Mouse (Mus musculus): ENCODE measurements around the gene Ampd2.

The Ampd2 gene

DNA sequence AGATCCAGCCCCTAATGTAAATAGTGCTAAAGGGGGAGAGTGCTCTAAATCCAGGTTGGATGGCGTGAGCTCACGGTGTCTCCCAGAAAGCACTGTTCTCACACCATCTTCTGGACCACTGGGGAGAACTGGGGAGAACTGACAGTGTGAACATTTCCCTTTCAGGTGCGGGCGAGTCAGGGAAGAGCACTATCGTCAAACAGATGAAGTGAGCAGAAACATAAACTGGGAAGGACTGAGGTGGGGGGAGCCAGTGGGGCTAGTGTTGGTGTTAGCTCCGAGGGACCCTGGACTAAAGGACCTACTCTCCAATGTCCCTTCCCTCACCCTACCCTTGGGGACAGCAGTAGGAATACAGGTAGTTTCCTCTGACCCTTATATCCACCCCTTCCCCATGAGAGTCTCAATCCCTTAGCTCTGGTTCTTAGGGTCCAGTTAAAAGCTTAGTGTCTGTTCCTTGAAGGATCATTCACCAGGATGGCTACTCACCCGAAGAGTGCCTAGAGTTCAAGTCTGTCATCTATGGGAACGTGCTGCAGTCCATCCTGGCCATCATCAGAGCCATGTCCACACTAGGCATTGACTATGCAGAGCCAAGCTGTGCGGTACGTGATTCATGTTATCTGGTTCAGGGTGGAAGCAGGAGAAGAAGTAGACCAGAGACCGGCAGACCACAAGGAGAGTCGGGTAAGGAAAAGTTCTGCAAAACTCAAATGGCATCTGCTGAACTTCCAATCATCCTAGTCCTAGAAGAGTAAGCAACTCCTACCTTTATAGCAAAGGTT, 8.7 kb upstream of the Ampd2 start:
- DNase-seq (ENCODE audit: extremely low spot score), result no peak

- DNase-seq (ENCODE audit: extremely low spot score), result no peak
Measured at GRCm38 (mm10) chr3:108094146-108094545, 7.7 kb upstream of the Ampd2 start.

GRCm38 (mm10) chr3:108093306-108093705, 6.9 kb upstream of the Ampd2 start:
- DNase-seq (ENCODE audit: extremely low spot score), result no peak

DNA sequence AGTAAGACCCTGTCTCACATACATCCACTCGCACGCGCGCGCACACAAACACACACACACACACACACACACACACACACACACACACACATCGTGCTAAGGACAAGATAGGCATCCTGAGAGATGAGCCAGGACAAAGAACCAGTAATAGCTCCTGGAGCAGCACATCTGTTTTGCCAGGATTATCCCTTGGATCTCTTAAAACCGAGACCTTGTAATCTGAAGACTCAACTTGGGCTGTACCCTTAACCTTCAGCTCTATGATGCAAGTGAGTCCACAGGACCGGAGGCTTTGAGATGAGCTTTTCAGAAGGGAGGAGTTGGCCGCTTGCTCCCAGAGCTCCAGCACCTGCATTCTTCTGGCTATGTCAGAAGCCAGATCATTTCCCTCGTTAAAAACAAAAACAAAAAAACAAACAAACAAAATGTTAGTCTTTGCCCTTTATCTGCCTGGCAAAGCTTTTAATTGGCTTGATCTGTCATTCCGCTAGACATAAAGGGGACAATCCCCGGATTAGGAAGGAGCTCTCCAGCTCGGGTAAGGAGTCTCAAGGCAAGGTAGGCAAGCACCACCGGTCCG, 6.2 kb upstream of the Ampd2 start, which contains the start of gene Gnat2:
Gnat2 (plus strand) TSS at position 254 of the 580 bp plus-strand sequence.
- DNase-seq (ENCODE audit: extremely low spot score), result no peak

- DNase-seq (ENCODE audit: extremely low spot score), result no peak
Measured at GRCm38 (mm10) chr3:108092030-108092429, 5.6 kb upstream of the Ampd2 start.

DNA sequence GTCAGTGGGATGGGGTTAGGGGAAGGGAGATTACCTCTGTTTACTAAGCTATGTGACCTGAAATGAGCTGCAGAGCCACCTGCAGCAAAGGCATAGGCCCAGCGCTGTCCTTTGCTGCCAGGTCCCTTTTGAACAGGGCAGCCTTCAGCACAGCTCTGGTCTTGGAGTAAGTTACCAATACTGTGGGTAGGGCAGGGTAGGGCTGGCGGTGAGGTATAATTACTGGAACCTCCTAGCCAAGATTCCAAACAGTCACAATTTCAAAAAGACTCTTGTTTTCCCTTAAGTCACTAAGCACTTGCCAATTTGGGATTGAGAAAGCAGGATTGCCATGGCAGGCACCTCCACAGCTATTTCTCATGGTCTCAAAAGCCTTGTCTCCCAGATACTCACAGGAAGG, 4.1 kb upstream of the Ampd2 start:
- no peak for DNase-seq (ENCODE audit: extremely low spot score)

DNA sequence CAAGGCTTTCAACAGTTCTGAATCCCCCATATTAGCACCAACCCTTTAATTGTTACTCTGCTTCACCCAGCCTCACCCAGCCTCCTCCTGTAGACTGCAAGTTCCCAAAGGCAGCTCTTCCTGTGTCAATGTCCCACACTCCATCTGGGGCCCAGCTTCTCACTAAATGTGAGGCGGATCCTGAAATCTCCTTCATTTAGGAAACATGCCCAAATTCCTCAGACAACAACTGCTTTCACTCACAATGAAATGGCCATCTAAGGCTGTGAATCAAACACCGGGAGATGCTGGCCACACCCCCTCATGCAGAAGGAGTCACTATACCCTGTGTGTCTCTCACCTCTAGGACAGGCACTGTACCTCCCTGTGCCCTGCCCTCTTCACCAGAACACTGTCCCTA, 3.5 kb upstream of the Ampd2 start:
- DNase-seq (ENCODE audit: extremely low spot score), result no peak

GRCm38 (mm10) chr3:108088842-108089380, 2.5 kb upstream of the Ampd2 start:
- no peak for DNase-seq (ENCODE audit: extremely low spot score)

- no peak for DNase-seq (ENCODE audit: extremely low spot score)
Measured at GRCm38 (mm10) chr3:108087329-108087728, 878 bp upstream of the Ampd2 start.

GRCm38 (mm10) chr3:108085721-108086469, 556 bp downstream of the Ampd2 start:
- DNase-seq (ENCODE audit: extremely low spot score), result peak; percentile 79

GRCm38 (mm10) chr3:108085281-108085720, 1.1 kb downstream of the Ampd2 start:
- peak; percentile 87 for DNase-seq (ENCODE audit: extremely low spot score)

- DNase-seq (ENCODE audit: extremely low spot score), result no peak
Measured at GRCm38 (mm10) chr3:108084767-108085270, 1.6 kb downstream of the Ampd2 start.

GRCm38 (mm10) chr3:108083904-108084407, 2.5 kb downstream of the Ampd2 start:
- no peak for DNase-seq (ENCODE audit: extremely low spot score)

DNA sequence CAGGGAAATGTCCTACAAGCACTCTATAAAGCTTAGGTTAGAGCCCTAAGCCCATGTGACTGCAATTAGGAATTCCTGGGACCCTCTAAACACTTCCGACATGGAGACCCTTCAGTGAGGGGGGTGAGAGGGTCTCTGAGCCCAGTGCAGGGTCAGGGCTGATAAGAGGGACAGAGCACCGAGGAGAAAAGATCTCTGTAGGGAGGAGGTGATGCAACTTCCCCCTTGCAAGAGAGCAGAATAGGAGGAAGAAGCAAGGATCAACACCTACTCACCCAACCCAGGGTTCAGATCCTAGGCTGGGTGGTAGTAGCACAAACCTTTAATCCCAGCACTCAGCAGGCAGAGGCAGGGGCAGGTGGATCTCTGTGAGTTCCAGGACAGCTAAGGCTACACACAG, 3.3 kb downstream of the Ampd2 start:
- DNase-seq (ENCODE audit: extremely low spot score), result no peak

- no peak for DNase-seq (ENCODE audit: extremely low spot score)
Measured at GRCm38 (mm10) chr3:108082251-108082875, 4.1 kb downstream of the Ampd2 start.

DNA sequence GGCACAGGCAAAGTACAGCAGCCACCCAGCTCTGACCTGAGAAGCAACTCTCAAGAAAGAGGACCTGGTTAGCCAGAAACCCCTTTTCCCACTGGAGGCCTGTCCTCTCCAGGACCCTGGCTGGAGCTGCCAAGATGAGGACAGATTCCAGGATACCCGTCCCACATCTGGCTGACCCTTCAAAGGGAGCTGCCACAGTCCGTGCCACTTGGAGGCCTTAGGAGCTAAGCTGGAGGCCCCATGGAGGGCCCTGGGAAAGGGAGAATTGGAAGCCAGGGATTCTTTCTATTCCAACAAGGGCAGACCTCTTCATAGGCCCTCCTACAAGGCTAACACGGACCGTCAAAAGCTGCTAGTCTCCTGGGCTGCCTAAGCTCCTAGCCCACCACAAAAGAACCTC, 4.8 kb downstream of the Ampd2 start:
- no peak for DNase-seq (ENCODE audit: extremely low spot score)

- DNase-seq (ENCODE audit: extremely low spot score), result no peak
Measured at GRCm38 (mm10) chr3:108076836-108077235, 9.6 kb downstream of the Ampd2 start.

DNA sequence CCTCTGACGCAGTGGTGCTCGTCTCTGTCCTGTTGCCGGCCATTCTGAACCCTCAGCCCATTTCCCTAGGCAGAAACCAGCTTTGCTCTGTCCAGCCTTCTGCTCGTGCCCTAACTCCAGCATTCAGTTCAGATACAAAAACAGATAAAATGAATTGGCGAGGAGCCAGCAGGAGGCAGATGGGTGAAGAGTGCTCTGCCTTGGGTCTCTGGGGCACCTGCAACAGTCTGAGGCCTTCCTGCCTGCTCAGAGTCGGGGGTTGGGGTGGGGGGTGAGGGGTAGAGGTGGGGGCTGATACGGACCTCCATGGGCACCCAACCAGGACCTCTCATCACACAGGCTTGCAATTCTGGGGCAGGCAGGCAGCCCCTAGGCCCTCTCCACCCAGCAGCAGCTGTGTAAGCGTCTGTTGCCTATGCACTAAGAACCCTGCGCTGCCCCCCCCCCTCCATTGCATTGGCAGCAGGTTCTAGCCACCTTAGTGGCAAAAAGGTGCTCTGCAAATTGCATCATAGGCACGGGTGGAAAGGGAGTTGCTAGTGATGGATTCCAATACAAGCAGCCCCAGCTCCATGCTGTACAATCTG, 13.4 kb downstream of the Ampd2 start:
- DNase-seq (ENCODE audit: extremely low spot score), result no peak

DNA sequence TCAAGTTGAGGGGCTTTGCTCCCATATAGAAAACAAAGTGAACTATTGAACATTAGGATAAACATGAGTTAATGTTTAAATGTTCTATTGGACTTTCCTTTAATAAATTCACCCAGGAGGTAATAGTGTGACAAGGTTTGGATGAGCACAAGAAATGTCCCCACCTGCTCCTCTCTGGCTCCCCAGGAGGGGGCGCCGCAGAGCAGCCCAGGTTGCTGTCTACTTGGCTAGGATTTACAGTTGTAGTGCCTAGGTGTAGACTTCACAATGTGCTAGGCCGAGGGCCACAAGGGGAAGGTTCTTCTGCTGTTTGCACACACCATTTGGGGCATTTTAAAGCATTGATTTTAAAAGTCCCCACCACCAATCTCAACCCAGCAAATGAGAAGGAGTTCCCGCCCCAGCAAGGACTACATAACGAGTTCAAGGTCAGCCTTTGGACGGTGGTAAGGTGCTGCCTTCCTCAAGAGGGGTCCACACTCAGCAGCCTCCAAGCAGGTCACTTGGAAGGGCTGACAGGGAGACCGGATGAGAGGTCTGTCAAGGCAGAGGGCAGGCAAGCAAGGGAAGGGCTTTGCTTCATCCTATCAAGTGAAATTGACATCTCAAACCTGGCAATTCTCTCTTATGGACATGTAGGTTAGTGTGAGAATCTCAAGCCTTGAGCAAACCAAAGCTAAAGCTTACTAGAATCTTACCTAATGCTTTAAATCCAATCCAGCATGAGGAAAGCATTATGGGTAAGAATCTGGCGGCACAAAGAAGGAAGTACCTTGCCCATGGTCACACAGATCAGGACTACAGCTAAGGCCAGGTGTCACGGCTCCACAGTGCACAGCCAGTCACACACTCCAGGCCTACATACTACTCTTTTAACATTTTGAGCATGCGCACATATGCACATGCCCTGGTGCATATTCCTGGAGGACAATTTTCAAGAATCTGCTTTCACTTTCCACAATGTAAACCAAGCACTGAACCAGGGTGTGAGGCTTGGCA, 15.9 kb downstream of the Ampd2 start:
- peak; percentile 51 for DNase-seq (ENCODE audit: extremely low spot score)
